Mouse (Mus musculus) forebrain, embryonic 11.5 days (tissue): ENCODE data around the gene A930017K11Rik. TPM values are rescaled to one million over a fixed set of nuclear protein-coding genes. Genes with fewer than 3 reads are reported as not detected.
A peak's percentile ranks its signal among the peaks of the same experiment; 100 is the strongest.

ENCODE experiments used
- ATAC-seq: fragments of 200-750 bp; cut with Nextera tagmentation; replicated peaks from 2 replicates; pipeline ENCODE4 v1.8.0; 2017; ENCODE audit warnings: moderate TSS enrichment; ENCODE audit not compliant: low FRiP score
- DNase-seq: peaks from one replicate; pipeline ENCODE4 v3.0.0-alpha.2; 2017; ENCODE audit warnings: low spot score
- H3K27ac ChIP-seq: fragments of 300-500 bp; sonication (generic); 2 replicates; pipeline ENCODE4 v1.5.1; 2014; ENCODE audit warnings: low read depth, low read length
- H3K27me3 ChIP-seq: fragments of 300-500 bp; sonication (generic); 2 replicates; pipeline ENCODE4 v1.6.1; 2014; ENCODE audit warnings: mild to moderate bottlenecking, low read length, mixed read lengths; ENCODE audit not compliant: control insufficient read depth, insufficient read depth
- H3K36me3 ChIP-seq: fragments of 300-500 bp; sonication (generic); 2 replicates; pipeline ENCODE4 v1.6.1; 2014; ENCODE audit warnings: mild to moderate bottlenecking, low read length, moderate library complexity, mixed read lengths; ENCODE audit not compliant: control insufficient read depth, insufficient read depth
- H3K4me1 ChIP-seq: fragments of 300-500 bp; sonication (generic); replicated peaks from 2 replicates; pipeline ENCODE4 v1.6.1; 2014; ENCODE audit warnings: low read length, mixed read lengths; ENCODE audit not compliant: control insufficient read depth, insufficient read depth
- H3K4me2 ChIP-seq: fragments of 300-500 bp; sonication (generic); 2 replicates; pipeline ENCODE4 v1.6.1; 2014; ENCODE audit warnings: low read depth, mild to moderate bottlenecking, low read length, moderate library complexity, mixed read lengths; ENCODE audit not compliant: severe bottlenecking
- H3K4me3 ChIP-seq: fragments of 300-500 bp; sonication (generic); 2 replicates; pipeline ENCODE4 v1.5.1; 2014; ENCODE audit warnings: low read depth, low read length
- H3K9ac ChIP-seq: fragments of 300-500 bp; sonication (generic); 2 replicates; pipeline ENCODE4 v1.6.1; 2014; ENCODE audit warnings: low read length
- H3K9me3 ChIP-seq: fragments of 300-500 bp; sonication (generic); 2 replicates; pipeline ENCODE4 v1.6.1; 2016; ENCODE audit warnings: low read length, mixed read lengths; ENCODE audit not compliant: control insufficient read depth
- WGBS: fragments of 180-500 bp; shearing (Covaris S2); extraction: QIAGEN DNeasy Blood & Tissue Kit; methylation state at CpG from one replicate; pipeline ENCODE4 v1.1.7; 2014; 5-methylcytosine and 5-hydroxymethylcytosine counted together
- polyA plus RNA-seq: library from polyadenylated mRNA; unstranded; fragments of >200 nt; fragmentation: Nextera tagmentation; extraction: Ambion mirVana; gene quantifications from 2 replicates; pipeline ENCODE4 v1.2.1, GENCODE M21; 2014

The A930017K11Rik gene
- not detected in 2 replicates for polyA plus RNA-seq

GRCm38 (mm10) chr17:25951803-25952623 lies at the start of gene A930017K11Rik:
A930017K11Rik (minus strand) TSS chr17:25952565.
- H3K9ac ChIP-seq, result no peak within 1 kb of the TSS
- no peak for DNase-seq
- ATAC-seq, result no peak

GRCm38 (mm10) chr17:25998425-25998824 lies 46.1 kb upstream of the A930017K11Rik start:
- Histone ChIP-seq H3K27me3 (no peaks in the 10 kb centered on the region), H3K4me1 (no peaks in the 10 kb centered on the region), H3K4me3 (no peak overlapping the region), H3K27ac (no peak overlapping the region), H3K9me3 (no peaks in the 10 kb centered on the region), H3K36me3 (peaks cover 3% of the 10 kb centered on the region; the same call in 1 of the 2 replicates), H3K4me2 (no peak overlapping the region), H3K9ac (no peak overlapping the region)
- ATAC-seq, result no peak
- DNase-seq, result no peak
- 90% methylated on average over 11 of the region's 11 CpGs for WGBS

More at GRCm38 (mm10) chr17:25951803-25952623, at the start of gene A930017K11Rik:
- H3K9me3 ChIP-seq, result no peaks in the 10 kb centered on the region
- peak within 1 kb of the TSS; percentile 48 for H3K4me2 ChIP-seq
- H3K4me1 ChIP-seq, result peaks cover 9% of the 10 kb centered on the region; the same call in 1 of the 2 replicates
- peaks cover 33% of the 10 kb centered on the region for H3K27me3 ChIP-seq
- H3K4me3 ChIP-seq, result peak within 1 kb of the TSS; percentile 25
- H3K36me3 ChIP-seq, result no peaks in the 10 kb centered on the region
- 1% methylated on average over 58 of the region's 58 CpGs for WGBS
- H3K27ac ChIP-seq, result no peak within 1 kb of the TSS

- Histone ChIP-seq H3K4me2 (no peak overlapping the region), H3K36me3 (peaks cover under 1% of the 10 kb centered on the region; the same call in 1 of the 2 replicates), H3K9me3 (no peaks in the 10 kb centered on the region), H3K4me3 (no peak overlapping the region), H3K4me1 (no peaks in the 10 kb centered on the region), H3K27me3 (no peaks in the 10 kb centered on the region), H3K9ac (no peak overlapping the region), H3K27ac (no peak overlapping the region)
- ATAC-seq (no peak), DNase-seq (no peak)
- WGBS, result 93% methylated on average over 3 of the region's 3 CpGs
Observed at GRCm38 (mm10) chr17:25993489-25993888, 41.1 kb upstream of the A930017K11Rik start.

GRCm38 (mm10) chr17:25992274-25992673 lies 39.9 kb upstream of the A930017K11Rik start:
- Histone ChIP-seq H3K27ac (no peak overlapping the region), H3K27me3 (no peaks in the 10 kb centered on the region), H3K4me2 (no peak overlapping the region), H3K9ac (no peak overlapping the region), H3K9me3 (no peaks in the 10 kb centered on the region), H3K4me1 (no peaks in the 10 kb centered on the region), H3K4me3 (no peak overlapping the region), H3K36me3 (no peaks in the 10 kb centered on the region; the same call in 1 of the 2 replicates)
- no peak for ATAC-seq
- DNase-seq, result no peak
- WGBS, result over 99% methylated on average over 4 of the region's 4 CpGs

- DNase-seq (no peak), ATAC-seq (no peak)
- WGBS, result 95% methylated on average over 5 of the region's 5 CpGs
- Histone ChIP-seq H3K4me1 (no peaks in the 10 kb centered on the region), H3K9me3 (no peaks in the 10 kb centered on the region), H3K9ac (no peak overlapping the region), H3K27me3 (no peaks in the 10 kb centered on the region), H3K4me3 (no peak overlapping the region), H3K27ac (no peak overlapping the region), H3K4me2 (no peak overlapping the region), H3K36me3 (no peaks in the 10 kb centered on the region; the same call in 1 of the 2 replicates)
Observed at GRCm38 (mm10) chr17:25990331-25990730, 38.0 kb upstream of the A930017K11Rik start.

GRCm38 (mm10) chr17:25985306-25986294 lies 33.2 kb upstream of the A930017K11Rik start, which contains the start of gene Capn15:
Capn15 (minus strand) TSS chr17:25985796.
- WGBS, result under 1% methylated on average over 90 of the region's 91 CpGs
- Histone ChIP-seq H3K27me3 (no peaks in the 10 kb centered on the region), H3K27ac (peak within 1 kb of the TSS; percentile 68), H3K4me1 (peaks cover 6% of the 10 kb centered on the region; the same call in 1 of the 2 replicates), H3K36me3 (no peaks in the 10 kb centered on the region; the same call in 1 of the 2 replicates), H3K9me3 (no peaks in the 10 kb centered on the region), H3K4me2 (peak within 1 kb of the TSS; percentile 87), H3K9ac (peak within 1 kb of the TSS; percentile 91), H3K4me3 (peak within 1 kb of the TSS; percentile 90)
- ATAC-seq (peak; percentile 99), DNase-seq (peak; percentile 96)

GRCm38 (mm10) chr17:25984556-25985305 lies 32.4 kb upstream of the A930017K11Rik start:
- WGBS, result 16% methylated on average over 17 of the region's 17 CpGs
- Histone ChIP-seq H3K4me2 (peak overlapping the region; percentile 87), H3K4me1 (peaks cover 6% of the 10 kb centered on the region; the same call in 1 of the 2 replicates), H3K36me3 (no peaks in the 10 kb centered on the region; the same call in 1 of the 2 replicates), H3K27me3 (no peaks in the 10 kb centered on the region), H3K4me3 (peak overlapping the region; percentile 90), H3K27ac (no peak overlapping the region), H3K9me3 (no peaks in the 10 kb centered on the region), H3K9ac (peak overlapping the region; percentile 91)
- ATAC-seq, result no peak
- DNase-seq, result no peak
